Mouse (Mus musculus): ENCODE results near the gene Shoc2.
"Not testable (repeated sequence)": the region's sequence is repeated elsewhere in the genome, so short reads cannot be mapped to it uniquely, and the experiment has no call there.

Shoc2 gene

GRCm38 (mm10) chr19:53933050-53933449 is 11.1 kb upstream of the Shoc2 start:
- DNase-seq (ENCODE audit: low spot score in 2 of 2) = no peak

GRCm38 (mm10) chr19:53934046-53934445 is 10.1 kb upstream of the Shoc2 start:
- no peak for DNase-seq (ENCODE audit: low spot score in 2 of 2)

DNA sequence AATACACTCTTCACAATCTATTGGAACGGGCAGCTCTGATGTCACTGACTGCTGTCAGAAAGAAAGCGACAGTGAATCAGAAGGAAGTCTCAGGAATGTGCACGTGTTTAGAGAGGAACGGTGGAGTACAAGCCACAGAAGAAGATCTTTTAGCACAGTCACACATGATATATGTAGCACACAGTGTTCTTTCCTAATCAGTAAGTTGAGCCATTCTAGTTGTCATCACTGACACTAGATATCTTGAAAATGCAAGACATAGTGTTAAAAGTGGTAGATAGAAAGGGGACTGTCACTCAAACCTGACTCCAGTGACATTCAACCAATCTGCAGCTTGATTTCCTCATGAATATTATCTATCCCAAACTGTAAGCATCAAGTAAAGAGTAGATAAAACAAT is 4.6 kb upstream of the Shoc2 start:
- DNase-seq (ENCODE audit: low spot score in 2 of 2) = no peak

GRCm38 (mm10) chr19:53941139-53941538 is 3.0 kb upstream of the Shoc2 start:
- no peak for DNase-seq (ENCODE audit: low spot score in 2 of 2)

DNA sequence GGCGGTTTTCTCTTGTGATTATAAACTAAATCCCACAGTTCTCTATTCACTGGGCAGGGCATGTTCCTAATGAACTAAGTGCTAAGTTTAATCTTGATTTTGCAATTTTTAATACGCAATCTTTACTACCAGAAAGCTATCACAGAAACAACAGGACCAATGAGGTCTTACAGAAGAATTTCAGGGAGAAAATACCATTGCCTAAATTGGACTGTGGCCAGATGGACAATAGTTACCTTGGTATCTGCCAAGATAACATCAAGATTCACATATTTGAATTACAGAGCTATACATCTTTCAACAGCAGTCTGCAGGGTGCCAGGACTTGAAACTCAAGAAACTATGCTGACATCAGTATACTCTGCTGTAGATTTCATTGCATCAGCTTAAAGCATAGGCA is 1.8 kb upstream of the Shoc2 start:
- no peak for DNase-seq (ENCODE audit: low spot score in 2 of 2)

- DNase-seq (ENCODE audit: low spot score in 2 of 2) = peak in 1 of 2 experiments; percentile 44
Measured at GRCm38 (mm10) chr19:53944786-53945169, 672 bp downstream of the Shoc2 start.

- DNase-seq (ENCODE audit: low spot score in 2 of 2) = peak in 1 of 2 experiments; percentile 26
Measured at GRCm38 (mm10) chr19:53945171-53946042, 1.3 kb downstream of the Shoc2 start.

DNA sequence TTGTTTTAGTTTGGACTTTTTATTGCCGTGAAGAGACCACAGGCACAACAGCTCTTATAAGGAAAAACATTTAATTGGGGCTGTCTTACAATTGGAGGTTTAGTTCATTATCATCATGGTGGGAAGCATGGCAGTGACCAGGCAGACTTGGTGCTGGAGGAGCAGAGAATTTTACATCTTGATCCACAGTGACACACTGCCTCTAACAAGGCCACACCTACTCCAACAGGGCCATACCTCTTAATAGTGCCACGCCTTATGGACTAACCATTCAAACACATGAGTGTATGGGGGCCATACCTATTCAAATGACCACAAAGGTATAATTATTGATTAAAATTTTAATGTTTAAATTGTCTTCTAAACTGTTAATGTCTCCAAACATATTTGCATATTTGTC is 13.4 kb downstream of the Shoc2 start:
- DNase-seq (ENCODE audit: low spot score in 2 of 2) = no peak

GRCm38 (mm10) chr19:53962511-53962910 is 18.4 kb downstream of the Shoc2 start:
- no peak for DNase-seq (ENCODE audit: low spot score in 2 of 2)

- not testable (repeated sequence) for DNase-seq (ENCODE audit: low spot score in 2 of 2)
Measured at GRCm38 (mm10) chr19:53964347-53964746, 20.2 kb downstream of the Shoc2 start.

GRCm38 (mm10) chr19:53964910-53965633 is 21.0 kb downstream of the Shoc2 start:
- DNase-seq (ENCODE audit: low spot score in 2 of 2) = no peak

DNA sequence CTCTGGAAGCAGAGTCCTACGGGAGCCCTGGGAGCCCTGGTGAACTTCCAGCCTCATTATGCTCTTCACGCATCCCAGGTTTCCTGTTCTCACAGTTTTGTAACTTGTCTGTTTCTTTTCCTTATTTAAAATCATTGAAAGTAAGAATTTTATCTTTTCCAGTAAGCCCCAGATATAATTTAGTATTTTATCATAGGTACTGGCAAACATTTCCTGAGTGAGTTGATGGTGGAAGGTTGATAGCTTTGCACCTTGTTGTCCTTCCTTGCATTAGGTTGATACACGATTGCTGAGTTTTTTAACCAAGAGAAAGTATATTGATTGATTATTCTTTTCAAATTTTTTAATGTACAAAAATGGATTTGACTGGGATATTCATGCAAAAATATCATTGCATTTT is 25.1 kb downstream of the Shoc2 start:
- DNase-seq (ENCODE audit: low spot score in 2 of 2) = no peak

- no peak for DNase-seq (ENCODE audit: low spot score in 2 of 2)
Measured at GRCm38 (mm10) chr19:53971938-53972337, 27.8 kb downstream of the Shoc2 start.

DNA sequence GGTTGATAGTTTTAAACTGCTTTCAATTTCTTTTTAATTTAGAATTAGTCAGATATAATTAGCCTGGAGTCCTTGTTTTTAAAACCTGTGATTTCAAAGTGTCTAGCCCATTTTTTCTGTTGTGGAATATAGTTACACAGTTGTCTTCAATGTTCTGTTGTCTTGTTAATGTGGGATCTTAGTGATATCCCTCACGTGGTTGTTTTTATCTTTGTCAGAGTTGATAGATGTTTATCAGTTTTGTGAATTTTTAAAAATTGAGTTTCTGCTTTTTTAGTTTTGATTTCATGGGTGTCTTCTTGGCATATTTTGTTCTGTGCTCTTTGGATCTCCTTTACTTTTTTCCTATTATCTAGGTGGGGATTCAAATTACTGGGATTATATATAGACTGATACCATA is 29.6 kb downstream of the Shoc2 start:
- DNase-seq (ENCODE audit: low spot score in 2 of 2) = no peak

GRCm38 (mm10) chr19:53982041-53982440 is 37.9 kb downstream of the Shoc2 start:
- DNase-seq (ENCODE audit: low spot score in 2 of 2) = no peak

GRCm38 (mm10) chr19:53983336-53983735 is 39.2 kb downstream of the Shoc2 start:
- no peak for DNase-seq (ENCODE audit: low spot score in 2 of 2)

DNA sequence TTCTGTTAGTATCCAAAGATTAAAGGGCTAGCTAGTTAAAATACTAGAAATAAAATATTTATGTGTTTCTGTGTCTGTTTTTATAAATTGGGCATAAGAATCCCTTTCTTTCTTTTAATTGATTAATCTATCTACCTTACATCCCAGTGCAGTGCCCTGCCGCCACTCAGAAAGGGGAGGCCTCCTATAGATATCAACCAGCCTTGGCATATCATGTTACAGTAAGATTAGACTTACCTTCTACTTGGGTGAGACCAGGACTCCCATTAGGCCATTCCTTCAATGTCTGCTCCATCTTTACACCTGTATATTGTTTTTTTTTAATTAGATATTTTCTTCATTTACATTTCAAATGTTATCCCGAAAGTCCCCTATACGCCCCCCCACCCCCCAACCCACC is 40.5 kb downstream of the Shoc2 start:
- no peak for DNase-seq (ENCODE audit: low spot score in 2 of 2)

DNA sequence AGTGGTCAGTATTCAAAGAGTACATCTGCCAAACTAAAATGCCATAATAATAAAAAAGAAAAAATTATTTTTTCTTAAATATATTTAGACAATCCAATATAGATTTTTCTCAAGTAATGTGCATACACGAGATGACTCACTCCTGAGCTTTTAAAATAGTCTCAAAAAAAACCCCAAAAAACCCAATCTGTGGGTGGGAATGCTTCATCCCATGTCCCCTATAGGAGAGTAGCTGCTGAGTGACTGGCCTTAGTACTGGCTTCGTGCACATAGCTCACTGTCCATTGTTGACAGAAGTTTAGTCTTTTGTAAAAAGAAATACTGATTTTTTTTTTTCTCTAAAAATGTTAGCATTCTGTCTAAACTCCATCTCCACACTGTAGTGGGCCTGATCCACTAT is 46.4 kb downstream of the Shoc2 start:
- no peak for DNase-seq (ENCODE audit: low spot score in 2 of 2)

DNA sequence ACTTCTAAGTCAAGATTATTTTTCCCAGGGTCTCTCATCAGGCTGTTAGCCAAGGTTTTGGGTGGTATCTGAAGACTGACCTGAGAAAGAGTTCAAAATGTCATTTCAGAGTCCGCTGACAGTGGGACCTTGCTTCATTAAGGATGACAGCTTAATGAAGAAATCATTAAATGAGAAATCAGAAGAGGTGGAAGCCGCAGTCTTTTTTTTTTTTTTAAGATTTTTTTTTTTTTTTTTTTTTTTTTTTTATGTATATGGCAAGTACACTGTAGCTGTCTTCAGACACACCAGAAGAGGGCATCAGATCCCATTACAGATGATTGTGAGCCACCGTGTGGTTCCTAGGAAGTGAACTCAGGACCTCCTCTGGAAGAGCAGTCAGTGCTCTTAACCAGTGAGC is 49.8 kb downstream of the Shoc2 start:
- DNase-seq (ENCODE audit: low spot score in 2 of 2) = no peak

DNA sequence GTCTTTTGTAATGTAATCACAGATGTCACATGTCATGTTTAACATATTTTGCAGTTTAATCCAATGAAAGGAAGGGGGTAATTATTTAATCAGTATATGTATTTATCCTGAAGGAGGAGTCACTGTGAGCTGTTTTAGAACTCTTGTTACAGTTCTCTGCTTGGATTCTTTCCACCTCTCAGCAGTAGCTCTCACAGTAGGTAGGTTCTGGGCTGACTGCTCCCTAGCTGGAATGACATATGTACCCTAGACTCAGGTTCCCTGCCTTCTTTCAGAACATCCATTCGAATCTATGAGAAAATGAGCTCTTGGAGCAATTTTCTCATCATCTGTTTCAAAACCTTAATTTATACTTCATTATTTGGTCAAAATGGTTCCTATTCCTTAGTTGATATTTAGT is 50.2 kb downstream of the Shoc2 start:
- no peak for DNase-seq (ENCODE audit: low spot score in 2 of 2)

GRCm38 (mm10) chr19:54010973-54011372 is 66.9 kb downstream of the Shoc2 start:
- DNase-seq (ENCODE audit: low spot score in 2 of 2) = no peak

- DNase-seq (ENCODE audit: low spot score in 2 of 2) = no peak
Measured at GRCm38 (mm10) chr19:54014999-54015398, 70.9 kb downstream of the Shoc2 start.

DNA sequence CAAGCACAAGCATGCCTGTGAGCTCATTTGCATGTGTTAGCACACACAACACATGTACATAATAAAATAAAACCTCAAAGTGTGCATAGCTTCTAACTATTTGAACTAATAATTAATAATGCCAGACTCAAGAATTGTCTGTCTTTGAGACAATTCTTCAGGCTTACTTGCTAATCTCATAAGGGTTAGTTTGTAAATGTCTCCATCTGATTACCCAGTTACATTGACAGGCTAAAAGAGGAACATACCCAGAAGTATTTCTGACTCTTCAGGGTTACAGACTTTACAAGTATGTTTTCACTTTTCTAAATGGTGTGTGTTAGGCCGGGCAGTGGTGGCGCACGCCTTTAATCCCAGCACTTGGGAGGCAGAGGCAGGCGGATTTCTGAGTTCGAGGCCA is 71.4 kb downstream of the Shoc2 start:
- no peak for DNase-seq (ENCODE audit: low spot score in 2 of 2)

Data from left cerebral cortex, adult 9 months (tissue).